Mouse (Mus musculus): ENCODE data around the gene Oprd1. TPM values are rescaled to one million over a fixed set of nuclear protein-coding genes. Genes with fewer than 3 reads are reported as not detected.

Gene Oprd1
- total RNA-seq, 4 experiments from 2014 or later: 0.07 TPM; not detected in 3

Other genes starting within 250 kb of the Oprd1 start
- gene Tmem200b, start 222.7 kb downstream of the Oprd1 start, total RNA-seq (2022): 1 to 10 TPM; 1.7 to 2.6 (median 1.9) TPM
- gene Gm10300, start 69.8 kb downstream of the Oprd1 start, total RNA-seq (2022): under 1 TPM in 3 of 4 experiments, not detected in 1; 0.10 to 0.22 (median 0.11) TPM
- gene Epb41, start 69.2 kb downstream of the Oprd1 start, total RNA-seq (2022): 100 to 1,000 TPM; 114 to 129 (median 121) TPM
- 10 to 100 TPM; 25.1 to 30.9 (median 28.0) TPM for gene Ythdf2, start 67.8 kb upstream of the Oprd1 start, total RNA-seq (2022)
- gene Gmeb1, start 117.1 kb upstream of the Oprd1 start, total RNA-seq (2022): 10 to 100 TPM in 1 of 4 experiments, 1 to 10 TPM in 3; 7.4 to 11.0 (median 7.9) TPM
- 10 to 100 TPM; 35.4 to 47.2 (median 38.4) TPM for gene Taf12, start 129.9 kb upstream of the Oprd1 start, total RNA-seq (2022)
- gene Rab42, start 158.9 kb upstream of the Oprd1 start, total RNA-seq (2022): 1 to 10 TPM in 1 of 4 experiments, under 1 TPM in 1, not detected in 2; 0.58 to 1.5 TPM
- 10 to 100 TPM in 3 of 4 experiments, 1 to 10 TPM in 1; 9.4 to 13.4 (median 11.1) TPM for gene Trnau1ap, start 185.1 kb upstream of the Oprd1 start, total RNA-seq (2022)
- 1 to 10 TPM; 4.8 to 8.4 (median 8.1) TPM for gene Rcc1, start 209.1 kb upstream of the Oprd1 start, total RNA-seq (2022)